In genomic region chr14:62457420-62458181, GRCm38 (mm10) we compare ENCODE assay signal across 8 mouse cellular contexts. TPM values are rescaled to one million over a fixed set of nuclear protein-coding genes. Genes with fewer than 3 reads are reported as not detected.
DNase-seq lines count a peak whose midpoint lies in the region; ATAC-seq and TF ChIP-seq lines count a peak whose summit lies in the region.

No protein-coding gene starts in this region.

- H3K4me3 ChIP-seq in cortical plate, adult 2 months (ENCODE audit: insufficient read depth, low read length) = no peak overlapping the region

- H3K27ac ChIP-seq in cortical plate, adult 2 months (ENCODE audit: insufficient read depth, low read length) = no peak overlapping the region

- ATAC-seq in inflammation-experienced regulatory T-cells, adult 6 months = peak; percentile 64

- DNase-seq in adrenal gland, adult (ENCODE audit: inconsistent age in 2 of 2, low spot score in 1 of 2) = peak; percentile 86 to 94
- peak; percentile 48 for DNase-seq in gastrocnemius, postnatal 25 days
- peak; percentile 66 to 87 for DNase-seq in left cerebral cortex, adult 8-10 months (ENCODE audit: low spot score in 2 of 2)
- peak; percentile 89 for DNase-seq in mesoderm, embryonic 11.5 days (ENCODE audit: low read depth, low spot score)
- peak; percentile 94 for DNase-seq in right cerebral cortex, postnatal 14 days
- peak; percentile 82 for DNase-seq in urinary bladder, postnatal 25 days (ENCODE audit: low spot score)

- no peaks in the 10 kb centered on the region for H3K4me1 ChIP-seq in cortical plate, adult 2 months (ENCODE audit: control insufficient read depth, insufficient read depth, low read length)

- no peak for TF ChIP-seq POLR2A in cortical plate, adult 2 months (IDR thresholded peaks at IDR 0.05; ENCODE audit: extremely low read depth, insufficient read depth, low read length)

- peak; percentile 94 for TF ChIP-seq CTCF in cortical plate, adult 2 months (IDR thresholded peaks at IDR 0.05; ENCODE audit: extremely low read depth, insufficient read depth, low read length)

RNA-seq across cellular contexts. Expression of gene Gucy1b2, which starts 1.5 kb away (rescaled TPM):
- 0.21 and 0.30 TPM in 2 replicates for polyA plus RNA-seq in cortical plate, adult 2 months (2012; rRNA removed)
- not detected for total RNA-seq in gastrocnemius, postnatal 25 days (2021)
- polyA plus RNA-seq in inflammation-experienced regulatory T-cells, adult 6 months (2017; shearing (Covaris generic)) = not detected
- total RNA-seq in left cerebral cortex, adult 8-10 months (2022) = under 1 TPM in 3 of 4 experiments, not detected in 1; 0.11 to 0.28 (median 0.19) TPM
